Comparison of ENCODE assay signal across 9 mouse cellular contexts in genomic region chr9:100506652-100507051, GRCm38 (mm10). TPM values are rescaled to one million over a fixed set of nuclear protein-coding genes. Genes with fewer than 3 reads are reported as not detected.
A peak's percentile ranks its signal among the peaks of the same experiment; 100 is the strongest.
DNase-seq lines count a peak whose midpoint lies in the region; ATAC-seq and TF ChIP-seq lines count a peak whose summit lies in the region.
"Had no signal": no experiment of that assay in that cellular context is flagged by ENCODE, and none has a peak within 500 bp of the region (broad histone marks: within the 10 kb centered on the region; RNA-seq: fewer than 3 reads in every experiment).

No protein-coding gene starts in this region.

- no peak for ATAC-seq in kidney, embryonic 15.5 days (replicated peaks; ENCODE audit: low FRiP score)
- ATAC-seq: forebrain, embryonic 14.5 days had no signal

- H3K9me3 ChIP-seq in kidney, embryonic 15.5 days (replicated peaks) = no peaks in the 10 kb centered on the region

- 2% methylated on average over 2 of the region's 2 CpGs for WGBS in kidney, adult 2 months
- 37% methylated on average over 2 of the region's 2 CpGs for WGBS in kidney, embryonic 15.5 days

- TF ChIP-seq POLR2A in kidney, adult 2 months (IDR thresholded peaks at IDR 0.05; ENCODE audit: low read depth, low read length) = no peak

- no peak overlapping the region for H3K4me2 ChIP-seq in kidney, embryonic 15.5 days

- H3K36me3 ChIP-seq in kidney, adult 2 months (ENCODE audit: control insufficient read depth, insufficient read depth, low read length) = no peaks in the 10 kb centered on the region
- peaks cover 2% of the 10 kb centered on the region; the same call in 1 of the 2 replicates for H3K36me3 ChIP-seq in kidney, embryonic 15.5 days

- DNase-seq in kidney, adult 2 months = peak; percentile 75
- DNase-seq in gastrocnemius, postnatal 25 days = peak; percentile 33
- peak; percentile 71 for DNase-seq in kidney, postnatal 10 days
- DNase-seq in ovary, postnatal 10 days (ENCODE audit: low spot score) = peak; percentile 23
- DNase-seq in cerebellum, postnatal 4 days (ENCODE audit: low spot score in 2 of 2) = no peak
- DNase-seq in layer of hippocampus, adult 11-12 months (ENCODE audit: low spot score) = no peak
- no peak for DNase-seq in right cerebral cortex, postnatal 25 days

- no peak for TF ChIP-seq CTCF in kidney, adult 2 months (conservative IDR thresholded peaks at IDR 0.05; ENCODE audit: insufficient read depth, insufficient read length, low read depth, low read length)

- no peak overlapping the region; the same call in 1 of the 2 replicates for H3K4me3 ChIP-seq in kidney, adult 2 months (ENCODE audit: insufficient read depth, low read depth, low read length)
- no peak overlapping the region for H3K4me3 ChIP-seq in kidney, embryonic 15.5 days (replicated peaks)

- H3K27ac ChIP-seq in kidney, adult 2 months (ENCODE audit: insufficient read depth, low read depth, low read length) = no peak overlapping the region
- H3K27ac ChIP-seq in kidney, embryonic 15.5 days = no peak overlapping the region

- no peaks in the 10 kb centered on the region for H3K27me3 ChIP-seq in kidney, adult 2 months (replicated peaks; ENCODE audit: control insufficient read depth, insufficient read depth, low read length)
- H3K27me3 ChIP-seq in kidney, embryonic 15.5 days = no peaks in the 10 kb centered on the region

- no peaks in the 10 kb centered on the region for H3K4me1 ChIP-seq in kidney, adult 2 months (ENCODE audit: control insufficient read depth, insufficient read depth, low read length)
- H3K4me1 ChIP-seq in kidney, embryonic 15.5 days = peaks cover 5% of the 10 kb centered on the region; the same call in 1 of the 2 replicates

- H3K9ac ChIP-seq in kidney, embryonic 15.5 days = no peak overlapping the region

RNA-seq across cellular contexts. Expression of gene Il20rb, which starts 20.1 kb away (rescaled TPM):
- 1.4 and 1.9 TPM in 2 replicates for polyA plus RNA-seq in kidney, adult 2 months (2012; rRNA removed)
- polyA plus RNA-seq in kidney, embryonic 15.5 days (2015; fragmentation: Nextera tagmentation; extraction: Ambion mirVana) = 1.2 and 1.5 TPM in 2 replicates
- total RNA-seq in gastrocnemius, postnatal 25 days (2021) = 1 to 10 TPM; 1.3 to 1.7 TPM

RNA-seq across cellular contexts. Expression of gene Nck1, which starts 39.3 kb away (rescaled TPM):
- 3.1 and 5.7 TPM in 2 replicates for polyA plus RNA-seq in kidney, adult 2 months (2012; rRNA removed)
- 71.5 and 76.8 TPM in 2 replicates for polyA plus RNA-seq in kidney, embryonic 15.5 days (2015; fragmentation: Nextera tagmentation; extraction: Ambion mirVana)
- total RNA-seq in gastrocnemius, postnatal 25 days (2021) = 10 to 100 TPM; 30.5 to 30.9 TPM

Comparison
In these comparisons a context has a peak if more than half of its experiments do, and no peak if none do; other contexts are left out.
1. RNA of gene Nck1, which starts 39.3 kb away (polyA plus RNA-seq): 71.5 to 76.8 TPM in kidney, embryonic 15.5 days; 3.1 to 5.7 TPM in kidney, adult 2 months; every median in the first group is over 10 times any median in the second.
2. DNase-seq: peak in kidney, adult 2 months (single experiment), gastrocnemius, postnatal 25 days (single experiment), kidney, postnatal 10 days (single experiment) and ovary, postnatal 10 days (single experiment); none in cerebellum, postnatal 4 days (0 of 2), layer of hippocampus, adult 11-12 months (single experiment) and right cerebral cortex, postnatal 25 days (single experiment).